Mouse (Mus musculus): ENCODE results near the gene Zfp592.

DNA sequence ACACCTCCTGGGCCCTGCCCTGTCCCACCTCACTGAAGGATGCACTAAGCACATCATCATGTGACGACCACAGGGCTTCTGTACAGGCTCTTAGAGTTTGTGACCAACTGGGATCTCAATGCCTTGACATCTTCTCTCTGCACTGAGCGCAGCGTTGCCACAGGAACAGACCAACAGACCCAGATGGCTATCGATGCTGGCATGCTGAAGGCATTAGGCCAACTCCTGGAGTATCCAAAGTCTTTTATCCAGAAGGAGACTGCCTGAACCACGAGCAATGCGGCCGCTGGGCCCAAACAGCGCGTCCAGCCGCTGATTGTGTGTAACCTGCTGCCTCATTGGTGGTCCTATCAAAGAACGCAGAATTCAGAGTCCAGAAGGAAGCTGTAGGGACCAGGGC lies 12.9 kb upstream of the Zfp592 start:
- TF ChIP-seq CTCF (IDR thresholded peaks at IDR 0.05; ENCODE audit: borderline replicate concordance, insufficient read depth, low read length) (no peak), POLR2A (IDR thresholded peaks at IDR 0.05; ENCODE audit: low read depth, low read length) (no peak)

Measured in embryonic fibroblast, embryonic 13.5 days (primary cell).